In genomic region chr1:183414081-183414727, GRCm38 (mm10) we compare ENCODE assay signal across 25 mouse cellular contexts. TPM values are rescaled to one million over a fixed set of nuclear protein-coding genes. Genes with fewer than 3 reads are reported as not detected.
DNase-seq lines count a peak whose midpoint lies in the region; ATAC-seq and TF ChIP-seq lines count a peak whose summit lies in the region.
"Had no signal": no experiment of that assay in that cellular context is flagged by ENCODE, and none has a peak within 500 bp of the region (broad histone marks: within the 10 kb centered on the region; RNA-seq: fewer than 3 reads in every experiment).

No protein-coding gene starts in this region.

- peak; percentile 18; the same call in 1 of the 2 replicates for ATAC-seq in forebrain, postnatal 0 days
- no peak for ATAC-seq in forebrain, embryonic 13.5 days
- peak; percentile 89 for ATAC-seq in stomach, postnatal 0 days (ENCODE audit: low FRiP score, low TSS enrichment)
- ATAC-seq: activated CD4-positive, CD25-positive, alpha-beta regulatory T cell, adult 4 months; CD4-positive, CD25-positive, alpha-beta regulatory T cell, adult 4 months; hindbrain, postnatal 0 days; Patski had no signal

- H3K27me3 ChIP-seq in forebrain, postnatal 0 days (ENCODE audit: insufficient read depth, low read length), result no peaks in the 10 kb centered on the region
- H3K27me3 ChIP-seq in forebrain, embryonic 13.5 days, result no peaks in the 10 kb centered on the region
- H3K27me3 ChIP-seq in stomach, postnatal 0 days (ENCODE audit: control insufficient read depth, insufficient read depth, low read length), result no peaks in the 10 kb centered on the region; the same call in 1 of the 2 replicates
- H3K27me3 ChIP-seq: forebrain, embryonic 12.5 days; hindbrain, embryonic 13.5 days; Patski had no signal

- TF ChIP-seq EP300 in stomach, postnatal 0 days (optimal IDR thresholded peaks at IDR 0.05), result no peak

- no peak overlapping the region for H3K4me3 ChIP-seq in forebrain, postnatal 0 days (ENCODE audit: low read depth, low read length)
- H3K4me3 ChIP-seq in forebrain, embryonic 13.5 days, result no peak overlapping the region
- H3K4me3 ChIP-seq in stomach, postnatal 0 days (ENCODE audit: low read depth, low read length), result no peak overlapping the region
- H3K4me3 ChIP-seq: forebrain, embryonic 12.5 days; heart, embryonic 10.5 days; hindbrain, embryonic 13.5 days had no signal

- H3K27ac ChIP-seq in forebrain, postnatal 0 days (ENCODE audit: low read depth, low read length), result no peak overlapping the region
- no peak overlapping the region for H3K27ac ChIP-seq in forebrain, embryonic 13.5 days
- no peak overlapping the region for H3K27ac ChIP-seq in stomach, postnatal 0 days (replicated peaks)
- H3K27ac ChIP-seq: forebrain, embryonic 12.5 days; heart, embryonic 10.5 days; hindbrain, embryonic 13.5 days; hindbrain, postnatal 0 days had no signal

- no peak overlapping the region for H3K9ac ChIP-seq in forebrain, postnatal 0 days
- H3K9ac ChIP-seq in forebrain, embryonic 13.5 days, result no peak overlapping the region
- no peak overlapping the region for H3K9ac ChIP-seq in stomach, postnatal 0 days (ENCODE audit: low read length)
- H3K9ac ChIP-seq: forebrain, embryonic 12.5 days; hindbrain, embryonic 13.5 days had no signal

- no peak overlapping the region for H3K4me2 ChIP-seq in forebrain, postnatal 0 days (ENCODE audit: low read depth)
- H3K4me2 ChIP-seq in forebrain, embryonic 13.5 days, result no peak overlapping the region
- H3K4me2 ChIP-seq in stomach, postnatal 0 days (replicated peaks; ENCODE audit: low read depth), result no peak overlapping the region
- H3K4me2 ChIP-seq: forebrain, embryonic 12.5 days; hindbrain, embryonic 13.5 days had no signal

- peaks cover 31% of the 10 kb centered on the region for H3K36me3 ChIP-seq in forebrain, postnatal 0 days (ENCODE audit: insufficient read depth)
- H3K36me3 ChIP-seq in forebrain, embryonic 13.5 days (ENCODE audit: poor library complexity, severe bottlenecking), result peaks cover 31% of the 10 kb centered on the region
- H3K36me3 ChIP-seq in stomach, postnatal 0 days (ENCODE audit: control insufficient read depth, insufficient read depth, low read length), result peaks cover 17% of the 10 kb centered on the region

- H3K9me3 ChIP-seq in forebrain, postnatal 0 days (ENCODE audit: low read length), result no peaks in the 10 kb centered on the region
- H3K9me3 ChIP-seq in forebrain, embryonic 13.5 days (replicated peaks), result no peaks in the 10 kb centered on the region
- no peaks in the 10 kb centered on the region for H3K9me3 ChIP-seq in stomach, postnatal 0 days (ENCODE audit: control insufficient read depth, low read length)
- H3K9me3 ChIP-seq: forebrain, embryonic 12.5 days; G1E; heart, embryonic 10.5 days; hindbrain, embryonic 13.5 days had no signal

- 91% methylated on average over 15 of the region's 15 CpGs for WGBS in forebrain, postnatal 0 days
- 91% methylated on average over 15 of the region's 15 CpGs for WGBS in forebrain, embryonic 13.5 days
- 76% methylated on average over 15 of the region's 15 CpGs for WGBS in stomach, postnatal 0 days

- no peak for DNase-seq in forebrain, postnatal 0 days
- DNase-seq in 3T3-L1 (ENCODE audit: low read depth, low spot score) (peak; percentile 27), MN1 (ENCODE audit: low spot score) (peak; percentile 83)
- peak; percentile 66 for DNase-seq in stomach, postnatal 0 days (ENCODE audit: low spot score)
- DNase-seq in layer of hippocampus, postnatal 14 days (ENCODE audit: low spot score in 2 of 2), result no peak
- DNase-seq: adrenal gland, postnatal 14 days; B cell, adult 2 months; cerebellum, adult 11-12 months; cerebellum, adult 9-10 months; cerebellum, postnatal 25 days; gastrocnemius, postnatal 10 days; heart, adult 18-20 months; heart, postnatal 10 days had no signal

- no peaks in the 10 kb centered on the region for H3K4me1 ChIP-seq in forebrain, postnatal 0 days (ENCODE audit: insufficient read depth)
- H3K4me1 ChIP-seq in forebrain, embryonic 13.5 days, result no peaks in the 10 kb centered on the region
- no peaks in the 10 kb centered on the region for H3K4me1 ChIP-seq in stomach, postnatal 0 days (replicated peaks; ENCODE audit: control insufficient read depth, insufficient read depth)
- H3K4me1 ChIP-seq: forebrain, embryonic 12.5 days; heart, embryonic 10.5 days; hindbrain, embryonic 13.5 days had no signal

- TF ChIP-seq CTCF in forebrain, postnatal 0 days (IDR thresholded peaks at IDR 0.05; ENCODE audit: low read depth), result no peak
- no peak for TF ChIP-seq CTCF in stomach, postnatal 0 days (IDR thresholded peaks at IDR 0.05; ENCODE audit: low read depth)

RNA-seq across cellular contexts. Expression of gene Hhipl2, which starts 3.8 kb away (rescaled TPM):
- 0.33 and 0.46 TPM in 2 replicates for total RNA-seq in forebrain, postnatal 0 days (2014; rRNA removed)
- polyA plus RNA-seq in forebrain, postnatal 0 days (2015; fragmentation: Nextera tagmentation; extraction: Ambion mirVana), result 0.07 TPM in 1 of 2 replicates, not detected in the other
- polyA plus RNA-seq in forebrain, embryonic 13.5 days (2015; fragmentation: Nextera tagmentation; extraction: Ambion mirVana), result 0.10 and 0.25 TPM in 2 replicates
- polyA plus RNA-seq in stomach, postnatal 0 days (2015; fragmentation: Nextera tagmentation; extraction: Ambion mirVana), result not detected in 2 replicates
- total RNA-seq in layer of hippocampus, postnatal 14 days (2021), result 1 to 10 TPM in 1 of 2 experiments, not detected in 1; 1.1 TPM
- total RNA-seq: adrenal gland, adult 18-20 months; adrenal gland, postnatal 14 days; gastrocnemius, postnatal 4 days; heart, adult 18-20 months; heart, postnatal 10 days; hematopoietic stem cell, adult 5-6 weeks; hindbrain, postnatal 0 days had no signal
- polyA plus RNA-seq: activated CD4-positive, CD25-positive, alpha-beta regulatory T cell, adult 4 months; CD4-positive, CD25-positive, alpha-beta regulatory T cell, adult 4 months had no signal

RNA-seq across cellular contexts. Expression of gene Taf1a, which starts 25.4 kb away (rescaled TPM):
- total RNA-seq in forebrain, postnatal 0 days (2014; rRNA removed), result 17.8 and 19.1 TPM in 2 replicates
- 9.8 and 11.7 TPM in 2 replicates for polyA plus RNA-seq in forebrain, postnatal 0 days (2015; fragmentation: Nextera tagmentation; extraction: Ambion mirVana)
- polyA plus RNA-seq in forebrain, embryonic 13.5 days (2015; fragmentation: Nextera tagmentation; extraction: Ambion mirVana), result 18.6 and 19.1 TPM in 2 replicates
- 9.9 and 10.8 TPM in 2 replicates for polyA plus RNA-seq in stomach, postnatal 0 days (2015; fragmentation: Nextera tagmentation; extraction: Ambion mirVana)
- 10 to 100 TPM; 14.2 to 15.6 TPM for total RNA-seq in layer of hippocampus, postnatal 14 days (2021)

RNA-seq across cellular contexts. Expression of gene Mia3, which starts 44.9 kb away (rescaled TPM):
- total RNA-seq in forebrain, postnatal 0 days (2014; rRNA removed), result 124 and 131 TPM in 2 replicates
- polyA plus RNA-seq in forebrain, postnatal 0 days (2015; fragmentation: Nextera tagmentation; extraction: Ambion mirVana), result 62.8 and 87.3 TPM in 2 replicates
- 90.0 and 98.0 TPM in 2 replicates for polyA plus RNA-seq in forebrain, embryonic 13.5 days (2015; fragmentation: Nextera tagmentation; extraction: Ambion mirVana)
- polyA plus RNA-seq in stomach, postnatal 0 days (2015; fragmentation: Nextera tagmentation; extraction: Ambion mirVana), result 56.9 and 57.1 TPM in 2 replicates
- 100 to 1,000 TPM; 232 to 244 TPM for total RNA-seq in layer of hippocampus, postnatal 14 days (2021)

Comparison
In these comparisons a context has a peak if more than half of its experiments do, and no peak if none do; other contexts are left out.
1. DNase-seq: peak in 3T3-L1 (single experiment), MN1 (single experiment) and stomach, postnatal 0 days (single experiment); none in forebrain, postnatal 0 days (single experiment) and layer of hippocampus, postnatal 14 days (0 of 2).